Mouse (Mus musculus) kidney, postnatal 0 days (tissue): ENCODE data around the gene Gm973. TPM values are rescaled to one million over a fixed set of nuclear protein-coding genes. Genes with fewer than 3 reads are reported as not detected.

Source experiments
- ATAC-seq: fragments of 200-750 bp; cut with Nextera tagmentation; replicated peaks from 2 replicates; pipeline ENCODE4 v1.8.0; 2017; ENCODE audit warnings: low read depth, moderate number of reproducible peaks, moderate TSS enrichment, moderate library complexity; ENCODE audit not compliant: low FRiP score
- DNase-seq: peaks from one replicate; pipeline ENCODE4 v3.0.0-alpha.2; 2016; ENCODE audit warnings: low spot score
- H3K27ac ChIP-seq: fragments of 300-500 bp; sonication (generic); 2 replicates; pipeline ENCODE4 v1.5.1; 2014; ENCODE audit warnings: mild to moderate bottlenecking
- H3K27me3 ChIP-seq: fragments of 300-500 bp; sonication (generic); 2 replicates; pipeline ENCODE4 v1.6.1; 2014; ENCODE audit warnings: low read length, mixed read lengths; ENCODE audit not compliant: insufficient read depth
- H3K36me3 ChIP-seq: fragments of 300-500 bp; sonication (generic); 2 replicates; pipeline ENCODE4 v1.6.1; 2014; ENCODE audit warnings: low read length, mixed read lengths; ENCODE audit not compliant: insufficient read depth
- H3K4me1 ChIP-seq: fragments of 300-500 bp; sonication (generic); replicated peaks from 2 replicates; pipeline ENCODE4 v1.6.1; 2014; ENCODE audit warnings: antibody characterized with exemption, low read length, mixed read lengths; ENCODE audit not compliant: insufficient read depth
- H3K4me2 ChIP-seq: fragments of 300-500 bp; sonication (generic); 2 replicates; pipeline ENCODE4 v1.6.1; 2014; ENCODE audit warnings: mild to moderate bottlenecking, low read length, moderate library complexity, mixed read lengths
- H3K4me3 ChIP-seq: fragments of 300-500 bp; sonication (generic); replicated peaks from 2 replicates; pipeline ENCODE4 v1.5.1; 2014; ENCODE audit warnings: low read depth, low read length
- H3K9ac ChIP-seq: fragments of 300-500 bp; sonication (generic); 2 replicates; pipeline ENCODE4 v1.6.1; 2014; ENCODE audit warnings: low read depth, low read length
- H3K9me3 ChIP-seq: fragments of 300-500 bp; sonication (generic); replicated peaks from 2 replicates; pipeline ENCODE4 v1.6.1; 2016; ENCODE audit warnings: low read length, inconsistent platforms, mixed read lengths
- CTCF ChIP-seq: IDR thresholded peaks from 2 replicates; pipeline ENCODE4 v1.5.1; 2016; ENCODE audit warnings: antibody characterized with exemption, low read depth, mild to moderate bottlenecking, moderate library complexity
- WGBS: fragments of 180-500 bp; shearing (Covaris S2); extraction: QIAGEN DNeasy Blood & Tissue Kit; methylation state at CpG from one replicate; pipeline ENCODE4 v1.1.7; 2014; 5-methylcytosine and 5-hydroxymethylcytosine counted together
- polyA plus RNA-seq: library from polyadenylated mRNA; unstranded; fragments of >200 nt; fragmentation: Nextera tagmentation; extraction: Ambion mirVana; gene quantifications from 2 replicates; pipeline ENCODE4 v1.2.1, GENCODE M21; 2015

Gm973 gene
- polyA plus RNA-seq, 1 experiment from 2014 or later, result 2.5 TPM

GRCm38 (mm10) chr1:59574262-59575187 is 58.5 kb downstream of the Gm973 start:
- no peaks in the 10 kb centered on the region for H3K9me3 ChIP-seq
- DNase-seq, result peak; percentile 44
- H3K36me3 ChIP-seq, result no peaks in the 10 kb centered on the region
- H3K4me1 ChIP-seq, result peaks cover 4% of the 10 kb centered on the region
- no peaks in the 10 kb centered on the region for H3K27me3 ChIP-seq
- H3K27ac ChIP-seq, result no peak overlapping the region
- H3K4me2 ChIP-seq, result peak overlapping the region; percentile 45
- no peak overlapping the region; the same call in 1 of the 2 replicates for H3K4me3 ChIP-seq
- ATAC-seq, result 0 out of 2 replicates have a peak, but pooled peaks have one; percentile 43
- TF ChIP-seq CTCF, result no peak
- WGBS, result 28% methylated on average over 21 of the region's 21 CpGs
- no peak overlapping the region for H3K9ac ChIP-seq

DNA sequence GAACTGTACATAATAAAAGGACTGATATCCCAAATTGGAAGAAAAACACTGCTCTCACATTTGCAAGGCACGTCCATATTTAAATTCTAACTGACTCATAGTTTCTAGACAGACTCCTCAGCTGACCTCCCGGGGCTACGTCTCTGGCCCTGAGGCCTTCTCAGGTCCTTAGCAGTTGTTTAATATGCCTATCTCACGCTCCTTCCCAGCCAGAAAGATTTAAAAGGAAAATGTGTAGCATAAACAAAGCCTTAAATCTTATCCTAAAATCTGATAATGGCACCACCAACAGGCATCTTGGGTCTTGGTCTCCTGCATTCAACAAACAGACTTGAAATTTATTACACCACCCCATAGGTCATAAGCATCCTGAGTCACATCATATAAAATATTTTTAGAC is 62.7 kb downstream of the Gm973 start:
- no peak overlapping the region for H3K4me2 ChIP-seq
- H3K27ac ChIP-seq, result no peak overlapping the region
- ATAC-seq, result no peak
- DNase-seq, result peak; percentile 67
- TF ChIP-seq CTCF, result no peak
- peaks cover 10% of the 10 kb centered on the region for H3K4me1 ChIP-seq
- H3K9me3 ChIP-seq, result no peaks in the 10 kb centered on the region
- H3K27me3 ChIP-seq, result no peaks in the 10 kb centered on the region
- H3K9ac ChIP-seq, result no peak overlapping the region
- H3K36me3 ChIP-seq, result no peaks in the 10 kb centered on the region
- WGBS, result 53% methylated on average over 4 of the region's 4 CpGs
- no peak overlapping the region for H3K4me3 ChIP-seq

DNA sequence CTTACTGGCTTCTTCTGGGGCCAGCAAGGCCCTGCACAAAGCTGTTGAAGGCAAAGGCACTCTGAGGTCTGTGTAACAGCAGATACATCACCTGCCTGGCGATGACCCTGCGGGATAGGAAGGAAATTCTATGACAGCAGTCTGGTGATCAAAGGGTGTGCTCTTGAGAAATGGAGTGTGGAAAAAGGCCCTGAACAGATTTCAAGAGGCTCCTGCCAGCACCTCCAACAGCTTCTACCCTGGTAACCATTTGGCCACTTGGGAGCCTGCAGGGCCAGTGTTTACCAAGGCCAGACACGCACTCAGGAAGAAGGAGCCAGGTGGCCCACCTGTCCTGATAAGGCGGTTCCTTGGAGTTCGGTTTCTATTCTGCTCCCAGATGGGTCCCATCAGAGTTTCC is 63.3 kb downstream of the Gm973 start:
- H3K4me3 ChIP-seq, result no peak overlapping the region
- no peaks in the 10 kb centered on the region for H3K9me3 ChIP-seq
- H3K36me3 ChIP-seq, result no peaks in the 10 kb centered on the region
- no peak overlapping the region for H3K9ac ChIP-seq
- H3K27ac ChIP-seq, result peak overlapping the region; percentile 72
- WGBS, result 34% methylated on average over 5 of the region's 5 CpGs
- peak overlapping the region; percentile 9; the same call in 1 of the 2 replicates for H3K4me2 ChIP-seq
- no peak for ATAC-seq
- no peak for DNase-seq
- peaks cover 10% of the 10 kb centered on the region for H3K4me1 ChIP-seq
- no peak for TF ChIP-seq CTCF
- H3K27me3 ChIP-seq, result no peaks in the 10 kb centered on the region

DNA sequence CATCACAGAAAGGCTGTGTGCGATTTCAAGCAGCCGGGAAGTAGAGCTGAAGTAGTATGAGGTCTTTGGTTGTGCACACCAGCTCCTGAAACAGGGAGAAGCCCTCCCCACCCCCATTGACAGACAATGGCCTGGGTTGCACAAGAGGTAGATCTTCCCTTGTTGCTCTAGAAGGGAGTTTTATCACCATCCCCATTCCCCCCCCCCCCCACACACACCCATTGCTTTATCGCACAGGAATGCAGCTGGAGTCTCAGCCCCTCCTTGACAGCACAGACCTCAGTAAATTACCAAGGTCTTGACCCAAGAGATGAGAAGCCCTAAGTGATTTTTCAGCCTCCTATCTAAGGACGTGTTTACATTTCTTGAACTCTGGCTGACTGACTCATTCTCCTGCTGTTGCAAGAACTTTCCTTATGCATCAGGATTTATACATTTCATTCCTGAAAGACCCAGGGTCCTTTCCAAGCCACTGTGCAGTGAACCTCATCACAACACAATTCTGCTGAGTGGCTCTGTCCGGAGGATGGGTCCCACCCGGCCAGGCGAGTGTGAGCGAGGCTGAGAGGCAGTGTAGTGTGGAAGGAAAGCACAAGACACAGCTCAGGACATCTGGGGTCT is 64.2 kb downstream of the Gm973 start:
- Histone ChIP-seq H3K27ac (peak overlapping the region; percentile 72), H3K9ac (no peak overlapping the region), H3K36me3 (no peaks in the 10 kb centered on the region), H3K9me3 (no peaks in the 10 kb centered on the region), H3K4me1 (peaks cover 10% of the 10 kb centered on the region), H3K4me2 (no peak overlapping the region), H3K27me3 (no peaks in the 10 kb centered on the region), H3K4me3 (no peak overlapping the region)
- no peak for TF ChIP-seq CTCF
- DNase-seq (peak; percentile 90), ATAC-seq (peak; percentile 83)
- WGBS, result 17% methylated on average over 8 of the region's 8 CpGs

- WGBS, result 80% methylated on average over 3 of the region's 3 CpGs
- no peak for DNase-seq
These were observed 64.8 kb downstream of the Gm973 start for GRCm38 (mm10) chr1:59580880-59581279.

GRCm38 (mm10) chr1:59584656-59585410 is 68.8 kb downstream of the Gm973 start:
- Histone ChIP-seq H3K4me3 (no peak overlapping the region), H3K4me2 (peak overlapping the region; percentile 42), H3K27me3 (no peaks in the 10 kb centered on the region), H3K36me3 (no peaks in the 10 kb centered on the region), H3K27ac (no peak overlapping the region), H3K9me3 (no peaks in the 10 kb centered on the region), H3K9ac (no peak overlapping the region), H3K4me1 (peaks cover 3% of the 10 kb centered on the region; the same call in 1 of the 2 replicates)
- 15% methylated on average over 18 of the region's 18 CpGs for WGBS
- TF ChIP-seq CTCF, result peak; percentile 87
- DNase-seq (peak; percentile 88), ATAC-seq (0 out of 2 replicates have a peak, but pooled peaks have one; percentile 39)

More at GRCm38 (mm10) chr1:59580880-59581279, 64.8 kb downstream of the Gm973 start:
- Histone ChIP-seq H3K36me3 (no peaks in the 10 kb centered on the region), H3K9ac (no peak overlapping the region), H3K27me3 (no peaks in the 10 kb centered on the region), H3K4me2 (no peak overlapping the region), H3K4me1 (peaks cover 10% of the 10 kb centered on the region), H3K27ac (peak overlapping the region; percentile 58), H3K4me3 (no peak overlapping the region), H3K9me3 (no peaks in the 10 kb centered on the region)
- TF ChIP-seq CTCF, result peak; percentile 50; the same call in 1 of the 2 replicates
- no peak for ATAC-seq
